Mouse (Mus musculus): ENCODE results near the gene Selenoo.
A peak's percentile ranks its signal among the peaks of the same experiment; 100 is the strongest.

The Selenoo gene

GRCm38 (mm10) chr15:89088607-89089247 is at the start of gene Selenoo:
Gene Selenoo, plus strand, starts transcription at chr15:89089084.
- peak; percentile 88 for DNase-seq (ENCODE audit: low spot score)

- DNase-seq (ENCODE audit: low spot score): no peak
Measured at GRCm38 (mm10) chr15:89044381-89044780, 44.5 kb upstream of the Selenoo start.

- DNase-seq (ENCODE audit: low spot score): no peak
Measured at GRCm38 (mm10) chr15:89046356-89046755, 42.5 kb upstream of the Selenoo start.

GRCm38 (mm10) chr15:89054666-89055065 is 34.2 kb upstream of the Selenoo start:
- no peak for DNase-seq (ENCODE audit: low spot score)

GRCm38 (mm10) chr15:89058736-89059135 is 30.1 kb upstream of the Selenoo start:
- DNase-seq (ENCODE audit: low spot score): no peak

- peak; percentile 19 for DNase-seq (ENCODE audit: low spot score)
Measured at GRCm38 (mm10) chr15:89059161-89059931, 29.5 kb upstream of the Selenoo start, which contains the start of gene Panx2. Gene Panx2, plus strand, starts transcription at chr15:89059734.

- peak; percentile 17 for DNase-seq (ENCODE audit: low spot score)
Measured at GRCm38 (mm10) chr15:89060032-89060681, 28.7 kb upstream of the Selenoo start.

- DNase-seq (ENCODE audit: low spot score): no peak
Measured at GRCm38 (mm10) chr15:89060811-89061460, 27.9 kb upstream of the Selenoo start.

GRCm38 (mm10) chr15:89061761-89062517 is 26.9 kb upstream of the Selenoo start:
- no peak for DNase-seq (ENCODE audit: low spot score)

- no peak for DNase-seq (ENCODE audit: low spot score)
Measured at GRCm38 (mm10) chr15:89062518-89062910, 26.4 kb upstream of the Selenoo start.

- DNase-seq (ENCODE audit: low spot score): no peak
Measured at GRCm38 (mm10) chr15:89063001-89063400, 25.9 kb upstream of the Selenoo start.

- no peak for DNase-seq (ENCODE audit: low spot score)
Measured at GRCm38 (mm10) chr15:89063536-89063935, 25.3 kb upstream of the Selenoo start.

GRCm38 (mm10) chr15:89064891-89065290 is 24.0 kb upstream of the Selenoo start:
- no peak for DNase-seq (ENCODE audit: low spot score)

- no peak for DNase-seq (ENCODE audit: low spot score)
Measured at GRCm38 (mm10) chr15:89067609-89068008, 21.3 kb upstream of the Selenoo start.

- DNase-seq (ENCODE audit: low spot score): no peak
Measured at GRCm38 (mm10) chr15:89068226-89068625, 20.7 kb upstream of the Selenoo start.

- DNase-seq (ENCODE audit: low spot score): no peak
Measured at GRCm38 (mm10) chr15:89069336-89069840, 19.5 kb upstream of the Selenoo start.

GRCm38 (mm10) chr15:89070606-89071005 is 18.3 kb upstream of the Selenoo start:
- DNase-seq (ENCODE audit: low spot score): no peak

GRCm38 (mm10) chr15:89073993-89074603 is 14.8 kb upstream of the Selenoo start:
- DNase-seq (ENCODE audit: low spot score): no peak

- DNase-seq (ENCODE audit: low spot score): no peak
Measured at GRCm38 (mm10) chr15:89074613-89075477, 14.0 kb upstream of the Selenoo start, which contains the start of gene Trabd. Gene Trabd, plus strand, starts transcription at chr15:89075124.

Measured in yolk sac, embryonic 10.5 days (tissue).